Mouse (Mus musculus) stomach, embryonic 16.5 days (tissue): Measurements from ENCODE around the gene Alkbh4. TPM values are rescaled to one million over a fixed set of nuclear protein-coding genes. Genes with fewer than 3 reads are reported as not detected.

ENCODE experiments used
- ATAC-seq: fragments of 200-750 bp; cut with Nextera tagmentation; 2 replicates; pipeline ENCODE4 v1.8.0; 2017; ENCODE audit warnings: moderate number of reproducible peaks, moderate TSS enrichment; ENCODE audit not compliant: insufficient read depth, low FRiP score
- H3K27ac ChIP-seq: fragments of 300-500 bp; sonication (generic); 2 replicates; pipeline ENCODE4 v1.5.1; 2014; ENCODE audit warnings: low read length
- H3K27me3 ChIP-seq: fragments of 300-500 bp; sonication (generic); 2 replicates; pipeline ENCODE4 v1.6.1; 2014; ENCODE audit warnings: low read length, control low read depth, mixed read lengths; ENCODE audit not compliant: control insufficient read depth, insufficient read depth
- H3K36me3 ChIP-seq: fragments of 300-500 bp; sonication (generic); 2 replicates; pipeline ENCODE4 v1.6.1; 2014; ENCODE audit warnings: low read length; ENCODE audit not compliant: control insufficient read depth, insufficient read depth
- H3K4me1 ChIP-seq: fragments of 300-500 bp; sonication (generic); 2 replicates; pipeline ENCODE4 v1.6.1; 2014; ENCODE audit warnings: low read length, control low read depth, mixed read lengths; ENCODE audit not compliant: control insufficient read depth, insufficient read depth
- H3K4me2 ChIP-seq: fragments of 300-500 bp; sonication (generic); 2 replicates; pipeline ENCODE4 v1.6.1; 2014; ENCODE audit warnings: low read depth, low read length, mixed read lengths
- H3K4me3 ChIP-seq: fragments of 300-500 bp; sonication (generic); replicated peaks from 2 replicates; pipeline ENCODE4 v1.5.1; 2014; ENCODE audit warnings: mild to moderate bottlenecking, low read length
- H3K9ac ChIP-seq: fragments of 300-500 bp; sonication (generic); 2 replicates; pipeline ENCODE4 v1.6.1; 2014; ENCODE audit warnings: low read length
- H3K9me3 ChIP-seq: fragments of 300-500 bp; sonication (generic); replicated peaks from 2 replicates; pipeline ENCODE4 v1.6.1; 2016; ENCODE audit warnings: low read length, control low read depth; ENCODE audit not compliant: control insufficient read depth
- WGBS: fragments of 180-500 bp; shearing (Covaris S2); extraction: QIAGEN DNeasy Blood & Tissue Kit; methylation state at CpG from one replicate; pipeline ENCODE4 v1.1.7; 2014; 5-methylcytosine and 5-hydroxymethylcytosine counted together
- microRNA-seq: library from miRNA; unstranded; fragments of <30 nt; microRNA quantifications from one replicate; pipeline ENCODE4, GENCODE M21; 2016
- polyA plus RNA-seq: library from polyadenylated mRNA; unstranded; fragments of >200 nt; fragmentation: Nextera tagmentation; extraction: Ambion mirVana; gene quantifications from 2 replicates; pipeline ENCODE4 v1.2.1, GENCODE M21; 2015

Alkbh4 gene
- polyA plus RNA-seq, 1 experiment from 2014 or later: 18.0 TPM

DNA sequence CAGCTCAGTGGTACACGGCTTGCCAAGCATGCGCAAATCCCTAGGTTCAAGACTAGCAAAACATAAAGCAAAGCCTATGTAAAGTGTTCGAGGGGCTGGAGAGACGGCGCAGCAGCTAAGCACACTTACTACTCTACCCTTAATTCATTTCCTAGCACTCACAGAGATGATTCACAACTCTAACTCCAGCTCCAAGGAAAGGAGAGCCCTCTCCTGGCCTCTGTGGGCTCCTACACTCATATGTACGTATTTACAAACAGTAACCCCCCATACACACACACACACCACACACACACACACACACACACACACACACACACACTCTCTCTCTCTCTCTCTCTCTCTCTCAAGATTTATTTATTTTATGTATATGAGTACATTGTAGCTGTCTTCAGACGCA is 47.8 kb downstream of the Alkbh4 start:
- no peak for ATAC-seq
- H3K36me3 ChIP-seq: no peaks in the 10 kb centered on the region
- no peaks in the 10 kb centered on the region for H3K9me3 ChIP-seq
- H3K4me2 ChIP-seq: no peak overlapping the region
- WGBS: 91% methylated on average over 7 of the region's 7 CpGs
- no peaks in the 10 kb centered on the region for H3K4me1 ChIP-seq
- H3K27ac ChIP-seq: no peak overlapping the region
- no peak overlapping the region for H3K4me3 ChIP-seq
- no peak overlapping the region for H3K9ac ChIP-seq
- H3K27me3 ChIP-seq: no peaks in the 10 kb centered on the region

DNA sequence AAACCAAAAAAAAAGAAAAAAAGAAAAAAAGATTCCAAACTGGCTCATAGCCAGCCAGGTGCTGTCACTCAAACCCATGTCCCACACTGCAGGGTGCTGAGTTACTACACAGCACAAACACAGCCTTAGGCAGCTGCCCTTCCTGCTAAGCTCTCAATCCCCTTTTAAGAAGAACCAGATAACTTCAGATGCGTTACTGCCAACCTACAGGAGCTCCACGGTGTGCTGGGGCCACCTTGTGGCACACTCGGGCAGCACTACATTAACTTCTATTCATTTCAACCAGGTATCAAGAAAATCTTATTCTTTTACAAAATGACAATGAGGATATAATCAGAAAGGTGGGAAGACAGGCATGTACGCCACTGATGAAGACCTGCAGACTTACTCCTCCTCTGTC is 50.8 kb downstream of the Alkbh4 start:
- Histone ChIP-seq H3K9ac (no peak overlapping the region), H3K27ac (no peak overlapping the region), H3K9me3 (no peaks in the 10 kb centered on the region), H3K4me3 (no peak overlapping the region), H3K4me2 (no peak overlapping the region), H3K4me1 (no peaks in the 10 kb centered on the region), H3K27me3 (no peaks in the 10 kb centered on the region), H3K36me3 (no peaks in the 10 kb centered on the region)
- ATAC-seq: 0 out of 2 replicates have a peak, but pooled peaks have one; percentile 58
- WGBS: 36% methylated on average over 4 of the region's 4 CpGs

Small RNA genes lying within 50 kb of the gene (microRNA-seq; reads per million reads assigned to microRNA genes)
- 1.5 reads per million for gene Mir7035

Other genes starting within 250 kb of the Alkbh4 start
- gene Hspb1, start 248.2 kb upstream of the Alkbh4 start, polyA plus RNA-seq: 649 and 704 TPM in 2 replicates
- 195 and 199 TPM in 2 replicates for gene Ywhag, start 201.5 kb upstream of the Alkbh4 start, polyA plus RNA-seq
- 1.4 and 2.9 TPM in 2 replicates for gene Ssc4d, start 161.6 kb upstream of the Alkbh4 start, polyA plus RNA-seq
- 1.8 and 2.0 TPM in 2 replicates for gene Zp3, start 156.0 kb upstream of the Alkbh4 start, polyA plus RNA-seq
- gene Dtx2, start 141.3 kb upstream of the Alkbh4 start, polyA plus RNA-seq: 23.7 and 24.5 TPM in 2 replicates
- gene Upk3b, start 97.7 kb upstream of the Alkbh4 start, polyA plus RNA-seq: 34.0 and 38.2 TPM in 2 replicates
- gene Upk3bl, start 81.7 kb upstream of the Alkbh4 start, polyA plus RNA-seq: 190 and 227 TPM in 2 replicates
- gene Rasa4, start 52.2 kb upstream of the Alkbh4 start, polyA plus RNA-seq: 9.6 and 9.7 TPM in 2 replicates
- 198 and 202 TPM in 2 replicates for gene Polr2j, start 19.5 kb upstream of the Alkbh4 start, polyA plus RNA-seq
- 25.0 and 26.3 TPM in 2 replicates for gene Lrwd1, start 72 bp upstream of the Alkbh4 start, polyA plus RNA-seq
- gene Orai2, start 34.6 kb downstream of the Alkbh4 start, polyA plus RNA-seq: 8.4 and 8.6 TPM in 2 replicates
- 44.5 and 45.3 TPM in 2 replicates for gene Prkrip1, start 62.8 kb downstream of the Alkbh4 start, polyA plus RNA-seq
- gene Sh2b2, start 110.4 kb downstream of the Alkbh4 start, polyA plus RNA-seq: 1.7 and 2.3 TPM in 2 replicates